Mouse (Mus musculus) heart, embryonic 13.5 days (tissue): ENCODE results near the gene Psma2. TPM values are rescaled to one million over a fixed set of nuclear protein-coding genes. Genes with fewer than 3 reads are reported as not detected.

Experiments used
- ATAC-seq: fragments of 200-750 bp; cut with Nextera tagmentation; 2 replicates; pipeline ENCODE4 v1.8.0; 2017; ENCODE audit warnings: moderate TSS enrichment; ENCODE audit not compliant: insufficient number of reproducible peaks, low FRiP score, low TSS enrichment; ENCODE audit errors: extremely low read depth
- H3K27ac ChIP-seq: fragments of 300-500 bp; sonication (generic); replicated peaks from 2 replicates; pipeline ENCODE4 v1.5.1; 2015; ENCODE audit warnings: moderate library complexity, mild to moderate bottlenecking, inconsistent platforms
- H3K27me3 ChIP-seq: fragments of 300-500 bp; sonication (generic); replicated peaks from 2 replicates; pipeline ENCODE4 v1.6.1; 2015; ENCODE audit warnings: mild to moderate bottlenecking, inconsistent platforms
- H3K36me3 ChIP-seq: fragments of 300-500 bp; sonication (generic); 2 replicates; pipeline ENCODE4 v1.6.1; 2015; ENCODE audit warnings: mild to moderate bottlenecking, inconsistent platforms
- H3K4me1 ChIP-seq: fragments of 300-500 bp; sonication (generic); 2 replicates; pipeline ENCODE4 v1.6.1; 2015; ENCODE audit warnings: inconsistent platforms
- H3K4me2 ChIP-seq: fragments of 300-500 bp; sonication (generic); 2 replicates; pipeline ENCODE4 v1.6.1; 2015; ENCODE audit warnings: inconsistent platforms, mild to moderate bottlenecking, moderate library complexity
- H3K4me3 ChIP-seq: fragments of 300-500 bp; sonication (generic); 2 replicates; pipeline ENCODE4 v1.5.1; 2015; ENCODE audit warnings: moderate library complexity, mild to moderate bottlenecking, inconsistent platforms
- H3K9ac ChIP-seq: fragments of 300-500 bp; sonication (generic); 2 replicates; pipeline ENCODE4 v1.6.1; 2015; ENCODE audit warnings: inconsistent platforms, mild to moderate bottlenecking, moderate library complexity
- H3K9me3 ChIP-seq: fragments of 300-500 bp; sonication (generic); 2 replicates; pipeline ENCODE4 v1.6.1; 2016; ENCODE audit warnings: inconsistent platforms
- WGBS: fragments of 180-500 bp; shearing (Covaris S2); methylation state at CpG from one replicate; pipeline ENCODE4 v1.1.7; 2015; ENCODE audit warnings: mixed read lengths; 5-methylcytosine and 5-hydroxymethylcytosine counted together
- polyA plus RNA-seq: library from polyadenylated mRNA; unstranded; fragments of >200 nt; fragmentation: Nextera tagmentation; extraction: Ambion mirVana; gene quantifications from 2 replicates; pipeline ENCODE4 v1.2.1, GENCODE M21; 2015

The Psma2 gene
- polyA plus RNA-seq, 1 experiment from 2014 or later: 143 TPM

GRCm38 (mm10) chr13:14667107-14667506 is 54.1 kb downstream of the Psma2 start:
- no peak overlapping the region for H3K27ac ChIP-seq
- ATAC-seq: no peak
- no peaks in the 10 kb centered on the region for H3K9me3 ChIP-seq
- WGBS: 72% methylated on average over 4 of the region's 4 CpGs
- H3K4me1 ChIP-seq: no peaks in the 10 kb centered on the region
- no peaks in the 10 kb centered on the region for H3K27me3 ChIP-seq
- no peak overlapping the region for H3K4me2 ChIP-seq
- no peak overlapping the region for H3K9ac ChIP-seq
- no peak overlapping the region for H3K4me3 ChIP-seq
- no peaks in the 10 kb centered on the region for H3K36me3 ChIP-seq

- H3K27me3 ChIP-seq: no peaks in the 10 kb centered on the region
- H3K4me3 ChIP-seq: no peak overlapping the region
- ATAC-seq: no peak
Measured at GRCm38 (mm10) chr13:14670342-14670741, 57.3 kb downstream of the Psma2 start.

GRCm38 (mm10) chr13:14688955-14689354 is 75.9 kb downstream of the Psma2 start:
- 60% methylated on average over 3 of the region's 3 CpGs for WGBS

More at GRCm38 (mm10) chr13:14670342-14670741, 57.3 kb downstream of the Psma2 start:
- Histone ChIP-seq H3K4me2 (no peak overlapping the region), H3K4me1 (no peaks in the 10 kb centered on the region), H3K27ac (no peak overlapping the region), H3K9ac (no peak overlapping the region), H3K36me3 (no peaks in the 10 kb centered on the region), H3K9me3 (no peaks in the 10 kb centered on the region)
- WGBS: 32% methylated on average over 2 of the region's 2 CpGs

DNA sequence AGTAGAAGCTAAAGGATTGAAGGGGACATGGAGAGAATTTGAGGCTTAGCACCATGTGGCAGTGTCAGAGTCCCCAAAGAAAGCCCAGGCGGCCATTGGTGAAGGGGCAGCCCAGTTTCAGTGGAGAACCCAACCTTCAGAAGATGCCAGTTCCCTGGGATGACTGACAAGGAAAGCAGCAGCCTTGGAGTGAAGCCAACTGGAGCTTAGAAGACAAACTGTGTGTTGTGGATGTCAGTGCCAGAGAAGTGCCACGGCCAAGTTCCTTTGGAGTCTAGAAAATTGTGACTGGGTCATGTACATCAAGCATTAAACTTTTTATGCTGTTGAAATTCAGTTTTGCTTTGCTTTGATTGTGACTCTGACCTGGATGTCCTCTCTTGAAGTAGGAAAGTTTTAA is 103.8 kb downstream of the Psma2 start:
- WGBS: 57% methylated on average over 2 of the region's 2 CpGs
- Histone ChIP-seq H3K4me3 (no peak overlapping the region), H3K4me2 (no peak overlapping the region), H3K36me3 (no peaks in the 10 kb centered on the region), H3K27ac (no peak overlapping the region), H3K27me3 (no peaks in the 10 kb centered on the region), H3K4me1 (no peaks in the 10 kb centered on the region), H3K9ac (no peak overlapping the region), H3K9me3 (no peaks in the 10 kb centered on the region)
- ATAC-seq: no peak

More at GRCm38 (mm10) chr13:14688955-14689354, 75.9 kb downstream of the Psma2 start:
- no peak for ATAC-seq
- Histone ChIP-seq H3K9me3 (0 out of 2 replicates have a peak, but pooled peaks cover under 1% of the 10 kb centered on the region), H3K4me1 (no peaks in the 10 kb centered on the region), H3K27me3 (no peaks in the 10 kb centered on the region), H3K4me3 (no peak overlapping the region), H3K27ac (no peak overlapping the region), H3K9ac (no peak overlapping the region), H3K4me2 (no peak overlapping the region), H3K36me3 (no peaks in the 10 kb centered on the region)

GRCm38 (mm10) chr13:14717755-14718154 is 104.7 kb downstream of the Psma2 start:
- H3K27me3 ChIP-seq: no peaks in the 10 kb centered on the region
- H3K4me2 ChIP-seq: no peak overlapping the region
- no peak overlapping the region for H3K4me3 ChIP-seq
- H3K27ac ChIP-seq: no peak overlapping the region
- H3K9ac ChIP-seq: no peak overlapping the region
- H3K4me1 ChIP-seq: no peaks in the 10 kb centered on the region
- H3K36me3 ChIP-seq: no peaks in the 10 kb centered on the region
- H3K9me3 ChIP-seq: no peaks in the 10 kb centered on the region
- WGBS: 54% methylated on average over 3 of the region's 3 CpGs
- no peak for ATAC-seq

Other genes with a start within 250 kb of the Psma2 start
- 0.43 and 1.2 TPM in 2 replicates for gene Hecw1, start 90.0 kb upstream of the Psma2 start, polyA plus RNA-seq
- gene Mrpl32, start 75 bp upstream of the Psma2 start, polyA plus RNA-seq: 101 and 119 TPM in 2 replicates
- gene AW209491, start 16.9 kb downstream of the Psma2 start, polyA plus RNA-seq: 16.4 and 18.6 TPM in 2 replicates